Mouse (Mus musculus): ENCODE measurements at regions not wholly inside any gene's neighbourhood (a gene's known extent, or its start where the extent isn't known, plus 50 kb on each side); places are given as distances from the start of the nearest gene placed in this dataset.

DNA sequence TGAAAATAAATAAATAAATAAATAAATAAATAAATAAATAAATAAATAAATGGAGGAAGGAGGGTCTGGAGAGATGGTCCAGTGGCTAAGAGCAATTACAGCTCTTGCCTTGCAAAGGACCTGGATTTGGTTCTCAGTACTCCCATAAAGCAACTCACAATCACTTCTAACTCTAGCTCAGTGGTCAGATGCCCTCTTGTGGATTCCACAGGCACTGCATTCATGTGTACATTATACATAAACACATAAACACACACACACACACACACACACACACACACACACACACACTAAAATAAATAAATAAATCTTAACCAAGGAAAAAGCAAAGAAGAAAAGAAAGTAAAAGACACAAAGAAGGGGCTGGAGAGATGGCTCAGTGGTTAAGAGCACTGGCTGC, 74.2 kb upstream of the Dhx40 start:
- peaks cover 19% of the 10 kb centered on the region for H3K4me1 ChIP-seq (replicated peaks; ENCODE audit: low read depth, low read length)
- TF ChIP-seq POU5F1 (IDR thresholded peaks at IDR 0.05; ENCODE audit: borderline replicate concordance, low read length) (no peak), CTCF (conservative IDR thresholded peaks at IDR 0.05; ENCODE audit: low read length) (peak; percentile 49)
- H3K9me3 ChIP-seq (ENCODE audit: low read length), result no peaks in the 10 kb centered on the region

GRCm38 (mm10) chr11:86879356-86879905, 71.9 kb upstream of the Dhx40 start:
- TF ChIP-seq POU5F1 (IDR thresholded peaks at IDR 0.05; ENCODE audit: borderline replicate concordance, low read length) (no peak), NANOG (IDR thresholded peaks at IDR 0.05; ENCODE audit: borderline replicate concordance, low read length) (peak; percentile 15; the same call in 1 of the 2 replicates), CTCF (conservative IDR thresholded peaks at IDR 0.05; ENCODE audit: low read length) (no peak)
- H3K27me3 ChIP-seq (ENCODE audit: insufficient read depth, low read length), result no peaks in the 10 kb centered on the region
- H3K4me3 ChIP-seq (replicated peaks; ENCODE audit: low read length), result 0 out of 2 replicates have a peak overlapping the region, but pooled peaks have one; percentile 13
- H3K36me3 ChIP-seq (ENCODE audit: insufficient read depth, low read length), result no peaks in the 10 kb centered on the region
- peaks cover 31% of the 10 kb centered on the region for H3K4me1 ChIP-seq (replicated peaks; ENCODE audit: low read depth, low read length)
- no peaks in the 10 kb centered on the region for H3K9me3 ChIP-seq (ENCODE audit: low read length)

More for the DNA sequence above, 74.2 kb upstream of the Dhx40 start:
- H3K36me3 ChIP-seq (ENCODE audit: insufficient read depth, low read length), result no peaks in the 10 kb centered on the region
- H3K4me3 ChIP-seq (replicated peaks; ENCODE audit: low read length), result no peak overlapping the region
- H3K27me3 ChIP-seq (ENCODE audit: insufficient read depth, low read length), result no peaks in the 10 kb centered on the region

DNA sequence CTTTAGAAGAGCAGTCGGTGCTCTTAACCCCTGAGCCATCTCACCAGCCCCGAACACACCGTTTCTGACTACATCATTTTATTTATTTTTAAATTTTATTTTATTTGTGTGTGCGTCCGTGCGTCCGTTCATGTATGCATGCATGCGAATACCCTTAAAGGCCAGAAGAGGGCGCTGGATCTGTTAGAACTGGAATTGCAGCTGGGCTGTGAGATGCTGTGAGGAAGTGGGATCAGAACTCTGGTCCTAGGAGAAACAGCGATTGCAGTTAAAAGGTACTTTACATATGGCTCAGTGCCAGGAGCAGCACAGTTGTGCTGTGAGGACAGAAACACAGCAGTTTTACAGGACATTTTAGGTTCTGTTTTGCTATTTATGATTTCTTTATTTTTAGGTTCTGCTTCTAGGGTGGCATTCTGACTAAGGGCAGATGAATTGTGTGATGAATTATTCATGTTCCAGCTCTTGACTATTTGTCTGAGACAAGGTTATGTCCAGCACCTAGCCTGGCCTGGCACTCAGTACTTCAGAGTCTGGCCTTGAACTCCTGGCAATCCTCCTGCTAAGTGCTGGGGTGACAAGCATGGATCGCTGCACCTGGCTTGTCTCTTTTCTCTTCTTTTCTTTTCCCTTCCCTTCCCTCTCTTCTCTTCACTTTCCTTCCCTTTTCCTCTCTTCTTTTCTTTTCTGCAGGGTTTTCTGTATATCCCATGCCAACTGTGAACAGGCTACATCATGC, 71.0 kb upstream of the Dhx40 start:
- no peaks in the 10 kb centered on the region for H3K36me3 ChIP-seq (ENCODE audit: insufficient read depth, low read length)
- no peaks in the 10 kb centered on the region for H3K27me3 ChIP-seq (ENCODE audit: insufficient read depth, low read length)
- peaks cover 40% of the 10 kb centered on the region for H3K4me1 ChIP-seq (replicated peaks; ENCODE audit: low read depth, low read length)
- no peaks in the 10 kb centered on the region for H3K9me3 ChIP-seq (ENCODE audit: low read length)
- TF ChIP-seq POU5F1 (IDR thresholded peaks at IDR 0.05; ENCODE audit: borderline replicate concordance, low read length) (no peak), NANOG (IDR thresholded peaks at IDR 0.05; ENCODE audit: borderline replicate concordance, low read length) (no peak), CTCF (conservative IDR thresholded peaks at IDR 0.05; ENCODE audit: low read length) (peak; percentile 83)
- H3K4me3 ChIP-seq (replicated peaks; ENCODE audit: low read length), result no peak overlapping the region

- Histone ChIP-seq H3K9me3 (ENCODE audit: low read length) (no peaks in the 10 kb centered on the region), H3K4me3 (replicated peaks; ENCODE audit: low read length) (no peak overlapping the region), H3K4me1 (replicated peaks; ENCODE audit: low read depth, low read length) (peaks cover 60% of the 10 kb centered on the region), H3K27me3 (ENCODE audit: insufficient read depth, low read length) (no peaks in the 10 kb centered on the region), H3K36me3 (ENCODE audit: insufficient read depth, low read length) (no peaks in the 10 kb centered on the region)
- TF ChIP-seq CTCF (conservative IDR thresholded peaks at IDR 0.05; ENCODE audit: low read length) (no peak), NANOG (IDR thresholded peaks at IDR 0.05; ENCODE audit: borderline replicate concordance, low read length) (no peak), POU5F1 (IDR thresholded peaks at IDR 0.05; ENCODE audit: borderline replicate concordance, low read length) (no peak)
Measured at GRCm38 (mm10) chr11:86876509-86876908, 69.0 kb upstream of the Dhx40 start.

DNA sequence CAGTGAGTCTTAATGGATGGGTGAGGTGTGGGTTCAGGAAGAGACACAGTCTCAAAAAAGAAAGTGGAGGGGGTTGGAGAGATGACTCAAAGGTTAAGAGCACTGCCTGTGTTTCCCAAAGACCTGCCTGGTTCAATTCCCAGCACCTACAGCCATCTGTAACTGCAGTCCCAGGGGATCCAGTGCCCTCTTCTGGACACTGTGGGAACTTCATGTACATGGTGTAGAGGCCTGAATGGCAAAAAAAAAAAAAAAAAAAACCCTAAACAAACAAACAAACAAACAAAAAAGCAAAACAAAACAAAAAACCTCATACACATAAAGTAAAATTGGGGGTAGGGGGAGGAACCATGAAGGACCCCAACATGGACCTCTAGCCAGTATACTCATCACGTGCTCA, 68.2 kb upstream of the Dhx40 start:
- Histone ChIP-seq H3K27me3 (ENCODE audit: insufficient read depth, low read length) (no peaks in the 10 kb centered on the region), H3K4me3 (replicated peaks; ENCODE audit: low read length) (no peak overlapping the region), H3K9me3 (ENCODE audit: low read length) (no peaks in the 10 kb centered on the region), H3K36me3 (ENCODE audit: insufficient read depth, low read length) (no peaks in the 10 kb centered on the region), H3K4me1 (replicated peaks; ENCODE audit: low read depth, low read length) (peaks cover 62% of the 10 kb centered on the region)
- peak; percentile 76 for TF ChIP-seq CTCF (conservative IDR thresholded peaks at IDR 0.05; ENCODE audit: low read length)
- no peak for TF ChIP-seq POU5F1 (IDR thresholded peaks at IDR 0.05; ENCODE audit: borderline replicate concordance, low read length)

GRCm38 (mm10) chr11:86874666-86875295, 67.2 kb upstream of the Dhx40 start:
- H3K4me3 ChIP-seq (replicated peaks; ENCODE audit: low read length), result no peak overlapping the region
- no peaks in the 10 kb centered on the region for H3K9me3 ChIP-seq (ENCODE audit: low read length)
- TF ChIP-seq NANOG (IDR thresholded peaks at IDR 0.05; ENCODE audit: borderline replicate concordance, low read length) (no peak), POU5F1 (IDR thresholded peaks at IDR 0.05; ENCODE audit: borderline replicate concordance, low read length) (no peak), CTCF (conservative IDR thresholded peaks at IDR 0.05; ENCODE audit: low read length) (peak; percentile 28; the same call in 1 of the 2 replicates)
- H3K27me3 ChIP-seq (ENCODE audit: insufficient read depth, low read length), result no peaks in the 10 kb centered on the region
- no peaks in the 10 kb centered on the region for H3K36me3 ChIP-seq (ENCODE audit: insufficient read depth, low read length)
- peaks cover 58% of the 10 kb centered on the region for H3K4me1 ChIP-seq (replicated peaks; ENCODE audit: low read depth, low read length)

- Histone ChIP-seq H3K4me3 (replicated peaks; ENCODE audit: low read length) (no peak overlapping the region), H3K36me3 (ENCODE audit: insufficient read depth, low read length) (no peaks in the 10 kb centered on the region), H3K27me3 (ENCODE audit: insufficient read depth, low read length) (no peaks in the 10 kb centered on the region), H3K4me1 (replicated peaks; ENCODE audit: low read depth, low read length) (peaks cover 50% of the 10 kb centered on the region), H3K9me3 (ENCODE audit: low read length) (no peaks in the 10 kb centered on the region)
- no peak for TF ChIP-seq CTCF (conservative IDR thresholded peaks at IDR 0.05; ENCODE audit: low read length)
- TF ChIP-seq NANOG (IDR thresholded peaks at IDR 0.05; ENCODE audit: borderline replicate concordance, low read length), result no peak; the same call in 1 of the 2 replicates
- TF ChIP-seq POU5F1 (IDR thresholded peaks at IDR 0.05; ENCODE audit: borderline replicate concordance, low read length), result no peak
Measured at GRCm38 (mm10) chr11:86873406-86873700, 65.8 kb upstream of the Dhx40 start.

- no peak for TF ChIP-seq POU5F1 (IDR thresholded peaks at IDR 0.05; ENCODE audit: borderline replicate concordance, low read length)
- no peak for TF ChIP-seq CTCF (conservative IDR thresholded peaks at IDR 0.05; ENCODE audit: low read length)
- no peak for TF ChIP-seq NANOG (IDR thresholded peaks at IDR 0.05; ENCODE audit: borderline replicate concordance, low read length)
- Histone ChIP-seq H3K36me3 (ENCODE audit: insufficient read depth, low read length) (no peaks in the 10 kb centered on the region), H3K4me1 (replicated peaks; ENCODE audit: low read depth, low read length) (peaks cover 50% of the 10 kb centered on the region), H3K27me3 (ENCODE audit: insufficient read depth, low read length) (no peaks in the 10 kb centered on the region), H3K4me3 (replicated peaks; ENCODE audit: low read length) (no peak overlapping the region), H3K9me3 (ENCODE audit: low read length) (no peaks in the 10 kb centered on the region)
Measured at GRCm38 (mm10) chr11:86872537-86873405, 65.2 kb upstream of the Dhx40 start.
